Mouse (Mus musculus): ENCODE measurements at regions not wholly inside any gene's neighbourhood (a gene's known extent, or its start where the extent isn't known, plus 50 kb on each side); places are given as distances from the start of the nearest gene placed in this dataset.

DNA sequence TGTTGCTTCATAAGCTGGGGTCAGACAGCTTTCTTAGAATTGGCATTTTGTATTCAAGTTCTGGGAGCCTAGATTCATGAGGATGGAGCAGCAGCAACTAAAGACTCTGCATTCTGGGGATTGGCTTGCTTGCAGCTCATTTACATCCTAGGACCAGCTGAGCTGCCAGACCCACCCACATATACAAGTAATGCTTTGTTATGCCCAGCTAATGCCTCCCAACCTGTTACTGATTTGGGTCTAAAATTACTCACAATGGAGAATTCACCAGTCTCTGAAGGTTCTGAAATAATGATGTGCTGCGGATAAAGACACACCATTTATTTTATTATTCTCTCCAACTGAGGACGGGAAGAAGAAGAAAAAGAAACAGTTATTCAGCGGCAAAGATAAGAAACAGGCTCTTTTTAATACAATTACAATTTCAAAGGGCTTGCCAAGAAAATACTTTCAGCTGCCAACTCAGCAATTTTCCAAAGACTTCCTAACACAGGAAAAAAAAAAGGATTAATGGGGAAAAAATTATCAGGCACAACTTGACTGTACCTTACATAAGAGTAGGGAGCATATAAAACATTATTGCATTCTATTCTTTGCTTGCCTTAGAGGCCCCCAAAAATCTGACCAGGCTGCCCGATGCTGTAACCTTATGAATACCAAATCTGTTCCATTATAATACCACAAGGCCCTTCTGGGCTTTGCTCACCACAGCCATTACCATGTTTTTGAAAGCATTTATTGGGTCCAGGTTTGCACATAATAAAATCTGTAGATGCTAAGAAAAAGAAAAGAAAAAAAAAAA lies 134.5 kb downstream of the S1pr1 start:
- TF ChIP-seq TCF12 (IDR thresholded peaks at IDR 0.05; ENCODE audit: low read depth, low read length) = no peak
- TF ChIP-seq CTCF (conservative IDR thresholded peaks at IDR 0.05 in 1 of 2, IDR thresholded peaks at IDR 0.05 in 1 of 2; ENCODE audit: low read depth in 2 of 2, low read length in 2 of 2) = no peak
- TF ChIP-seq POLR2A (IDR thresholded peaks at IDR 0.05; ENCODE audit: low read depth, low read length) = no peak
- no peak for TF ChIP-seq JUN (IDR thresholded peaks at IDR 0.05; ENCODE audit: insufficient read depth, low read depth, low read length)
- TF ChIP-seq JUND (conservative IDR thresholded peaks at IDR 0.05; ENCODE audit: low read depth, low read length) = no peak

Measured in CH12.LX (cell line).